Mouse (Mus musculus) neural tube, embryonic 12.5 days (tissue): ENCODE results near the gene Adcy1. TPM values are rescaled to one million over a fixed set of nuclear protein-coding genes. Genes with fewer than 3 reads are reported as not detected.

Source experiments
- ATAC-seq: fragments of 200-750 bp; cut with Nextera tagmentation; 2 replicates; pipeline ENCODE4 v1.8.0; 2017; ENCODE audit warnings: low read depth, mild to moderate bottlenecking, moderate TSS enrichment, moderate library complexity; ENCODE audit not compliant: low FRiP score
- H3K27ac ChIP-seq: fragments of 300-500 bp; sonication (generic); 2 replicates; pipeline ENCODE4 v1.5.1; 2016
- H3K27me3 ChIP-seq: fragments of 300-500 bp; sonication (generic); replicated peaks from 2 replicates; pipeline ENCODE4 v1.6.1; 2016; ENCODE audit warnings: mild to moderate bottlenecking
- H3K36me3 ChIP-seq: fragments of 300-500 bp; sonication (generic); 2 replicates; pipeline ENCODE4 v1.6.1; 2016; ENCODE audit warnings: mild to moderate bottlenecking
- H3K4me1 ChIP-seq: fragments of 300-500 bp; sonication (generic); 2 replicates; pipeline ENCODE4 v1.6.1; 2016
- H3K4me2 ChIP-seq: fragments of 300-500 bp; sonication (generic); replicated peaks from 2 replicates; pipeline ENCODE4 v1.6.1; 2016; ENCODE audit warnings: mild to moderate bottlenecking
- H3K4me3 ChIP-seq: fragments of 300-500 bp; sonication (generic); 2 replicates; pipeline ENCODE4 v1.5.1; 2016
- H3K9ac ChIP-seq: fragments of 300-500 bp; sonication (generic); 2 replicates; pipeline ENCODE4 v1.6.1; 2016; ENCODE audit warnings: mild to moderate bottlenecking
- H3K9me3 ChIP-seq: fragments of 300-500 bp; sonication (generic); 2 replicates; pipeline ENCODE4 v1.6.1; 2016; ENCODE audit warnings: mild to moderate bottlenecking
- WGBS: fragments of 180-500 bp; shearing (Covaris S2); methylation state at CpG from one replicate; pipeline ENCODE4 v1.1.7; 2016; 5-methylcytosine and 5-hydroxymethylcytosine counted together
- polyA plus RNA-seq: library from polyadenylated mRNA; unstranded; fragments of >200 nt; fragmentation: Nextera tagmentation; extraction: Ambion mirVana; gene quantifications from 2 replicates; pipeline ENCODE4 v1.2.1, GENCODE M21; 2016

The Adcy1 gene
- polyA plus RNA-seq, 1 experiment from 2014 or later, result 2.6 TPM

DNA sequence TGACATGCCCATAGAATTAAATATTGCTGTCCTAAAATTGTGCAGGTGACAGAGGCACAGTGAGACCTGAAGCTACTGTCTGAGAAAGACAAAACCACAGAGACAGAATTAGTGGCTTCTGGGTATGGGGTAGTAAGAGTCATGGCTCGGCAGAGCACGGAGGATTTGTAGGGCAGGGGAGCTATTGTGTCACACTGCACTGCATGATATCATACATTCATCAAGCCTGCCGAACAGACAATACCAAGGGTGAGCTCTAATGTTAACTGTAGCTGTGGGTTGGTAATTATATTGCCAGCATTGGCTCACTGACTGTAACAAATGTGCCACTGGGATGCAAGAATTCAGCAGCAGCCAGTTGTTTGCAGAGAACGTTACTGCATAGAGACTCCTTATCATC is 101.1 kb downstream of the Adcy1 start:
- Histone ChIP-seq H3K9me3 (no peaks in the 10 kb centered on the region), H3K27ac (no peak overlapping the region)

DNA sequence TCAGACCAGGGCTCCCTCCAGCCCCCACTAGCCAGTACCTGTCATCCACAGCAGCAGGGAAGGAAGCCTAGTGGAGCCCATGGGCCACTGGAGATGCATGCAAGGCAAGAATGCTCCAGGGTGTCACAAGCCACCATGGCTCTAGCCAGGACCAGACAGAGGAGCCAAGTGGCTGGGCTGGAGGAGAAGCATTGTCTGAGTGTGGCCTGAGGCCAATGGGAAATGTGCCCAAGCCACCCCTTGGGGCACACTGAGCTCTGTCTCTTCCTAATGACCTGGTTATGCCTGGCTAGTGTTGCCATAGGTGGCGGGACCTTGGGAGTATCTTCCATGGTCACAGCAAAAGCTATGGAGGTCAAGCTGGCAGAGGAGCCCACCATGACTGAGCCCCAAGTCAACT is 106.4 kb downstream of the Adcy1 start:
- H3K9me3 ChIP-seq, result no peaks in the 10 kb centered on the region
- no peaks in the 10 kb centered on the region for H3K4me1 ChIP-seq
- H3K27me3 ChIP-seq, result no peaks in the 10 kb centered on the region
- no peak overlapping the region for H3K4me3 ChIP-seq
- H3K9ac ChIP-seq, result no peak overlapping the region
- no peak for ATAC-seq
- WGBS, result 86% methylated on average over 1 of the region's 1 CpGs
- H3K36me3 ChIP-seq, result 0 out of 2 replicates have a peak, but pooled peaks cover 4% of the 10 kb centered on the region
- H3K4me2 ChIP-seq, result no peak overlapping the region
- H3K27ac ChIP-seq, result no peak overlapping the region

More for the DNA sequence above, 101.1 kb downstream of the Adcy1 start:
- H3K36me3 ChIP-seq, result 0 out of 2 replicates have a peak, but pooled peaks cover 2% of the 10 kb centered on the region
- H3K4me1 ChIP-seq, result 0 out of 2 replicates have a peak, but pooled peaks cover 3% of the 10 kb centered on the region
- 49% methylated on average over 4 of the region's 4 CpGs for WGBS
- ATAC-seq, result peak; percentile 67; the same call in 1 of the 2 replicates
- H3K4me3 ChIP-seq, result no peak overlapping the region
- no peaks in the 10 kb centered on the region for H3K27me3 ChIP-seq
- no peak overlapping the region for H3K4me2 ChIP-seq
- H3K9ac ChIP-seq, result no peak overlapping the region

DNA sequence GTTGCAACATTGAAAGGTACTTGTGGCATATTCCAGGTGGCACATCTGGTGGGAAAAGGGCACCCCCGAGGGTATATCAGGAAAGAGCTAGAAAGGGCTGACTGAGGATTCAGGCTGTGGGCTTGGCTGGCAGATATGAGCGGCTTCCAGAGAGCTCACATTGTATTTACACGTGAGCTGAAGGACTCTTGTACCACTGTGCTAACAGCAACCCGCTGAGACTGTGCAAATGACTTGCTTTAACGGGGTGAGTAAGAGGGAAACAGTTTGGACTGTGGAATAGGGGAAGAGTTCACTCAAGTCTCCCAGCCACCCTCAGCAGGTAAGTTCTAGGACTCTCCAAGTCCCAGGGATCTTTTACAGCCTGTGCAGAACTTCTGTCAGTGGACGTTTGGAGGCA is 110.4 kb downstream of the Adcy1 start:
- ATAC-seq, result no peak
- Histone ChIP-seq H3K36me3 (0 out of 2 replicates have a peak, but pooled peaks cover 4% of the 10 kb centered on the region), H3K27me3 (no peaks in the 10 kb centered on the region), H3K4me1 (no peaks in the 10 kb centered on the region), H3K9me3 (no peaks in the 10 kb centered on the region), H3K27ac (no peak overlapping the region), H3K4me2 (no peak overlapping the region), H3K9ac (no peak overlapping the region), H3K4me3 (no peak overlapping the region)
- WGBS, result 86% methylated on average over 6 of the region's 6 CpGs

DNA sequence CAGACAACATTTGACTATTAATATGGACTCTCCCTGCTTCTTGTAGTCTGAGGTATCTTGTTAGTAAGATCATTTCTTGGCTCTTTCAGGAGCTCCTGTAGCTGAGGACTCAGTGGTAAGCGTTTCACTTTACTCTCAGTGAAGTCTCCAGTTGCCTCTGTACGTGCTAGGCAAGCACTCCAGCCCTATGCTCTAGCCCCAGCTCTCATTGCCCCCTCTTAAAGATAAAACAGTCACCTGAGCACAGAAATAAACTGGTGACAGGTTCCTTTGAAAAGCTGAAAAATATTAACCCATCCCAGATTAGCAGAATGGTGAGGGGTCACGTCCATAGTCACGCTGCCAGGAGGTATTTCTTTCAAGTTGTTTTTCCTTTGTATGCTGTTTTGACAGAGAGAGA is 115.4 kb downstream of the Adcy1 start:
- no peak overlapping the region for H3K27ac ChIP-seq
- no peak overlapping the region for H3K4me2 ChIP-seq
- 79% methylated on average over 4 of the region's 4 CpGs for WGBS
- H3K4me1 ChIP-seq, result no peaks in the 10 kb centered on the region
- no peaks in the 10 kb centered on the region for H3K9me3 ChIP-seq
- no peak overlapping the region for H3K9ac ChIP-seq
- no peak for ATAC-seq
- H3K36me3 ChIP-seq, result no peaks in the 10 kb centered on the region
- no peaks in the 10 kb centered on the region for H3K27me3 ChIP-seq
- H3K4me3 ChIP-seq, result no peak overlapping the region

DNA sequence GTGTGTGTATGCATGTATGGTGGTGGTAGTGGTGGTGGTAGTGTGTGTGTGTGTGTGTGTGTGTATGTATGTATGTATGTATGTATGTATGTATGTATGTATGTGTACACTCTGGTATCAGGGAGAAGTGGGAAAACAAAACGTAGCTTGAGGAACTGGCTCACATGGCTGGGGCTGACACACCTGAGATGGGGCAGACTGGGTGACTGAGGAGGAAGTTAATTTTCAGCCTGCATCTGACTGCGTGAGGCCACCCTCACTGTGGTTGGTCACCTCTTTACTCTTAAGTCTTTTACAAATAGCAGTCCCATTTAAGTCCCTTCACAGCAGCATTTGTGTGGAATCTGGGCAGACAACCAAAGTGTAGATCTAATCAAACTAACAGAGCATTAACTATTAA is 116.0 kb downstream of the Adcy1 start:
- no peak overlapping the region for H3K4me2 ChIP-seq
- H3K36me3 ChIP-seq, result no peaks in the 10 kb centered on the region
- H3K9me3 ChIP-seq, result no peaks in the 10 kb centered on the region
- no peak for ATAC-seq
- no peak overlapping the region for H3K4me3 ChIP-seq
- WGBS, result 89% methylated on average over 2 of the region's 2 CpGs
- no peak overlapping the region for H3K9ac ChIP-seq
- H3K27ac ChIP-seq, result no peak overlapping the region
- no peaks in the 10 kb centered on the region for H3K27me3 ChIP-seq
- H3K4me1 ChIP-seq, result no peaks in the 10 kb centered on the region

DNA sequence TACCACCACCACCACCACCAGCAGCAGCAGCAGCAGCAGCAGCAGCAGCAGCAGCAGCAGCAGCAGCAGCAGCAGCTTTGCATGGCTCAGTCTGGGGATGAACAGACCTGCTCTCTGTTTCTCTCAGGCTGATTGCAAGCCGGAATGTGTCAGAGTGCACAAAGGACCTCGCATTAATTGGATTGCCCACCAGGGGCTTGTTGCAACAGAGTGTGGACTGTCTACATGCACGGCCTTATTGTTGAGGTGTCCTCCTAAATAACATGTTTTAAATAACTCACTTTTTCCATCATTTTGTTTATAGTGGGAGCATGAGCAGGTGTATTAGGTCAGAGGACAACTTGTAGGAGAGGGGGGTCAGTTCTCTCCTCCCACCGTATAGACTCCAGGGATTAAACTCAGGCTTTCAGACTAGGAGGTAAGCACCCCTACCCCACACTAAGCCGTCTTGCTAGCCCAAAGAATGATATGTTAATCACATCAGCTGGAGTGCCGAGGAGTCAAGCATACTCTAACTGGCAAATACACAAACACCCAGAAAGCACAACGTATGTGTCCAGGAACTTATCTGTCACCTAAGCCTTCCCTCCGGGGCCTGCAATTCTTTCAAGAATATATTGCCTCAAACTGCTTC is 119.2 kb downstream of the Adcy1 start:
- WGBS, result 46% methylated on average over 8 of the region's 8 CpGs
- H3K4me2 ChIP-seq, result no peak overlapping the region
- H3K9me3 ChIP-seq, result no peaks in the 10 kb centered on the region

DNA sequence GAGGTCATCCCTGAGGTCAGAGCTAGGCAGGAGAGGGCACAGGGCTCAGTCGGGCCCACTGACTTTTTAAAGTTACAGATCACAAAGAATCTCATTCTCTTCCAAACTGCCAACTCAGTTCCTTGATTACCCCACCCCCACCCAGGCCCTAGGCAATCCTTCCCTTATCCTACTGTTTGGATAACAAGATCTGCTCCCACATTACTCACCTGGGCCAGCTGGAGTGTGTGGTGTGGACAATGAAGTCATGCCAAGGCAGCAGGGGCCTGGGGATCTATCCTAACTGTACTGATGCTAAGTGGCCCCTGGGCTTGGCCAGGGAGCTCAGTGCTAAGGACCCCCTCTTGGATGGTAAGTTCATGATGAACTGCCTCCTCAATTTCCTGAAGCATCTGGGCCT is 121.1 kb downstream of the Adcy1 start:
- Histone ChIP-seq H3K4me3 (no peak overlapping the region), H3K36me3 (no peaks in the 10 kb centered on the region), H3K4me2 (no peak overlapping the region), H3K4me1 (no peaks in the 10 kb centered on the region), H3K27me3 (no peaks in the 10 kb centered on the region), H3K27ac (no peak overlapping the region), H3K9me3 (no peaks in the 10 kb centered on the region), H3K9ac (no peak overlapping the region)
- no peak for ATAC-seq
- WGBS, result 53% methylated on average over 1 of the region's 1 CpGs

More for the DNA sequence above, 119.2 kb downstream of the Adcy1 start:
- Histone ChIP-seq H3K27ac (no peak overlapping the region), H3K36me3 (no peaks in the 10 kb centered on the region), H3K27me3 (no peaks in the 10 kb centered on the region), H3K4me1 (no peaks in the 10 kb centered on the region), H3K4me3 (no peak overlapping the region), H3K9ac (no peak overlapping the region)
- ATAC-seq, result peak; percentile 79

DNA sequence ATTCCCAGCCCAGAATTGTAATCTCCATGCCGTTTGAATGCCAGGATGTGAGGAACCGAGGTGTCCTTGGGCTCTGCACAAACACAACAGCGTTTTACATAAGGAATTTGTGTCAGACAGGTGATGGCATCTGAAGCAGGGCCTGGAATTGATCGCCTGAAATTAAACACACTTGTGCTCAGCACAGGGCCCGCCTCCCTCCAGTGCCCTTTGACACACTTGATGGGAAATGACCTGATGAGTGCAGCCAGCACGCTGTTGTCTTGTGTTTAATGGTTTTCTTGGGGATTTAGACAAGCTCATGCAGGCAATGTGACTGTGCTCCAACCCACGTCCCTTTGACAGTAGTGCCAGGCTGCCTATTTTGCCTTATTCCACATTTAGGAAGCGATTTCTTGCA is 124.2 kb downstream of the Adcy1 start:
- no peak overlapping the region for H3K9ac ChIP-seq
- H3K27me3 ChIP-seq, result no peaks in the 10 kb centered on the region
- no peak overlapping the region for H3K4me3 ChIP-seq
- no peaks in the 10 kb centered on the region for H3K9me3 ChIP-seq
- 73% methylated on average over 8 of the region's 8 CpGs for WGBS
- no peak overlapping the region for H3K4me2 ChIP-seq
- ATAC-seq, result no peak
- H3K36me3 ChIP-seq, result no peaks in the 10 kb centered on the region
- H3K4me1 ChIP-seq, result no peaks in the 10 kb centered on the region
- H3K27ac ChIP-seq, result no peak overlapping the region

DNA sequence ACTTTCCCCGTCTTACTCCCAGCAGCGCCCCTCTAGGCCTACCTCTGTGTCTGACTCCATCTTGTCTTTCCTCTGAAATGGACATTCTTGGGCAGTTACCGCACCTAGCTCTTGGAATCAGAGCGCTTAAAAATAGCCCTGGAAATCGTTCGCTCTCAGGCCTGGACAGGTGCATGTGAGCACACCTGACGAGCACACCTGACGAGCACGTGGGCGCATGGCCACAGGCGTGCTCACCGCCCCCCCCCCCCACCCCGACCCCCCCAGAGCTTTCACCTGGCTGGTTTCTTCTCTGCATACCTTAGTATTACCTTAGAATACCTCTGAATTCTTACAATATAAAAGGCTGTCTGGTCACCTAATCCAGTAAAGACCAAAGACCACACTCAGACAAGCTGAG is 125.2 kb downstream of the Adcy1 start, which contains the start of gene Gm11985:
Gene Gm11985, minus strand, starts transcription at position 101 of the 400 bp plus-strand sequence.
- H3K9ac ChIP-seq, result no peak within 1 kb of the TSS
- ATAC-seq, result no peak
- H3K9me3 ChIP-seq, result no peaks in the 10 kb centered on the region
- H3K27me3 ChIP-seq, result no peaks in the 10 kb centered on the region
- H3K36me3 ChIP-seq, result no peaks in the 10 kb centered on the region
- H3K4me3 ChIP-seq, result no peak within 1 kb of the TSS
- WGBS, result 91% methylated on average over 13 of the region's 13 CpGs
- no peak within 1 kb of the TSS for H3K4me2 ChIP-seq
- H3K4me1 ChIP-seq, result no peaks in the 10 kb centered on the region
- H3K27ac ChIP-seq, result no peak within 1 kb of the TSS

DNA sequence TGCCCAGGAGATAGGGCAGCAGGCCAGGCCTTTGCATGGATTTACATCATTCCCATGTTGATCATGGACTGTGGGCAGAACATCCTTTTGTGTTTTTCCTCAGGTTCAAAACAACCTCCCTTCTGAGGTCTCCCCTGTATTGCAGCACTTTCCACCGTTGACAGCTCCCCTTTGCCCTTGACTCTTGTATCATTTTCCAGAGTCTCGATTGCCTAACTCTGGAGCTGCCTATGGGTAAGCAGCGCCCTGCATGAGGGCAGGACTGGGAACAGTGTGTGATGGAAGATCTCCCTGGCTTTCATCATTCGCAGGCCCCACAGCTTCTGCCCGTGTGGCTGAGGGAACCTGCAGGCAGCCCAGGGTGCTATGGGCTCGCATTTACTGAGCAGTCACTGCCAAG is 129.4 kb downstream of the Adcy1 start:
- H3K27me3 ChIP-seq, result no peaks in the 10 kb centered on the region
- WGBS, result 79% methylated on average over 6 of the region's 6 CpGs
- H3K4me1 ChIP-seq, result peaks cover 3% of the 10 kb centered on the region; the same call in 1 of the 2 replicates
- H3K27ac ChIP-seq, result no peak overlapping the region
- no peaks in the 10 kb centered on the region for H3K9me3 ChIP-seq
- H3K36me3 ChIP-seq, result no peaks in the 10 kb centered on the region
- no peak overlapping the region for H3K4me3 ChIP-seq
- H3K4me2 ChIP-seq, result no peak overlapping the region
- H3K9ac ChIP-seq, result no peak overlapping the region
- no peak for ATAC-seq

DNA sequence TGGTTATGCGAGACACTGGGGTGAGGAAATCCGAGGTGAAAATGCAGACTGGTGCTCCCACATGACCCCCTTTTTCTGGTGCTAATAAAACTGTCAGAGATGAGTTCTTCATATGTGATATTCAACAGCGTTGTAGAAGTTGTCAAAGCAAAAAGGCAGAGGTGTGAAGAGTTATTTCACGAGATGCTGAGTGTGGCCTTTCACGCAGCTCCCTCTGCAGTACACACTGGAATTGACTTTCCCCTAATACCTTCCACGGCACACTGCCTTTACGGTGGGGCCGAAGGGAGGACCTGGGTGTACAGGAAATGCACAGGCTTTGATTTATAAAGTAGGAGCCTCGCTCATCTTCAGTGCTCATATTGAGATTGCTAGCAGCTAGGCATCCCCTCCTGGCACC is 129.8 kb downstream of the Adcy1 start:
- H3K4me2 ChIP-seq, result no peak overlapping the region
- ATAC-seq, result no peak
- no peaks in the 10 kb centered on the region for H3K36me3 ChIP-seq
- no peak overlapping the region for H3K4me3 ChIP-seq
- peaks cover 3% of the 10 kb centered on the region; the same call in 1 of the 2 replicates for H3K4me1 ChIP-seq
- no peak overlapping the region for H3K9ac ChIP-seq
- H3K9me3 ChIP-seq, result no peaks in the 10 kb centered on the region
- H3K27me3 ChIP-seq, result no peaks in the 10 kb centered on the region
- 77% methylated on average over 9 of the region's 9 CpGs for WGBS
- H3K27ac ChIP-seq, result no peak overlapping the region

DNA sequence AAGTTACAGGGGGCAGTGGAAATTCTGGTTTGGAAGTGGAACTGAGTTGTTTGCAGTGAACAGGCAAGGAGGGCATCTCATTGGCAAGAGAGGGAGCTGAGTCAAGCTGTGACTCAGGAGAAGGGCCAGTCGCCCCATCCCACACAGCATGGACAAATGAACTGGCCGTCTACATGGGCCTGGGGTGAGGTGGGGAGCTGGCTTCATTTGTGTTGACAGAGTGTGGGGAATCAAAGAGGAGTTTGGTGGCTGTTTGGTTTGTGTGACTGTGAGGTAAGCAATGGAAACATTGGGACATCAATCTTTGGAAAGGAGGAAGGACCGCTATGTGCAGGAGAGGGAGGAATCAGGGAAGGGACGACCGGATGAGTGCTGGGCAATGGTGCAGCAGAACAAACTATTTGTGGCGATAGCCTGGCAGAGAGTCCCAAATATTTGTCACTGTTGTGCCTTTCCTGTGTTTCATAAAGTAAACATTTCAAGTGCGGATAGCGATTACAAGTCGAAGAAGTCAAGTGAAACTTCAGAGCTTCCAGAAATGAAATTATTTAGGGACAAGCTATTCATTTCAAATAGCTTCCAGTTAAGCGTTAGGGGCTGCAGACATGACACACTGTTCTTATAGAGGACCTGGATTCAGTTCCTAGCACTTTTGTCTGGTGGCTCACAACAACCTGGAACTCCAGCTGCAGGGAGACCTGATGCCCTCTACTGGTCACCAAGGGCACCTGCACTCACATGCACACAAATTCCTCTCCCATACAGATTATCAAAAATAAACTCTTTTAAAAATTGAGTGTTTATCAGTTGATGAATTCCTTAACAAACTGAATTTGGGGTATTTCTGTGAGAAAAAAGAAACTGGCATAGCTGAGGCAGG is 131.4 kb downstream of the Adcy1 start:
- WGBS, result 92% methylated on average over 10 of the region's 10 CpGs
- Histone ChIP-seq H3K9me3 (no peaks in the 10 kb centered on the region), H3K4me3 (no peak overlapping the region), H3K4me1 (peaks cover 3% of the 10 kb centered on the region; the same call in 1 of the 2 replicates), H3K36me3 (no peaks in the 10 kb centered on the region), H3K9ac (no peak overlapping the region), H3K27ac (no peak overlapping the region), H3K27me3 (no peaks in the 10 kb centered on the region), H3K4me2 (no peak overlapping the region)
- no peak for ATAC-seq
